Mouse (Mus musculus) natural killer cell, adult 2 months (primary cell): ENCODE data around the gene Map4k2.

ENCODE experiments used
- DNase-seq, 2 experiments: peaks; one replicate each; pipeline ENCODE4 v3.0.0; 2022; ENCODE audit warnings: low spot score in 2 of 2

Map4k2 gene

GRCm38 (mm10) chr19:6346023-6346422 lies 5.1 kb downstream of the Map4k2 start:
- no peak for DNase-seq

DNA sequence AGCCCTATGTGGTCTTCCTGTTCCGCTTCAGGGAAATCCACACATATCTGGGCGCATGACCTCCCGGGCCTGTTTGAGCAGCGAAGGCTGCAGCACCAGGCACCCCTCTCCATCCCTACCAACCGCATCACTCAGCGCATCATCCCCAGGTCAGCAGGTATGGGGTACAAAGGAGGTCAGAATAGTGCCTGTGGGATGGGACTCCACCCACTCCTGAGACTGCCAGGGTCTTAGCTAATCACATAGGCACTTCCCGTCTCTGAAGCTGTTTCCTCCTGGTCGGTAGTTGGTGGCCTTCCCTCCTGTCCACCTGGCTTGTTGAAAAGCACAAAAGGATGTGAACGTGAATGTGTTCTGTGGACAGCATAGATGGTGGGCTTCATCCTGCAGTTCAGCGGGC lies 5.7 kb downstream of the Map4k2 start:
- DNase-seq = no peak

DNA sequence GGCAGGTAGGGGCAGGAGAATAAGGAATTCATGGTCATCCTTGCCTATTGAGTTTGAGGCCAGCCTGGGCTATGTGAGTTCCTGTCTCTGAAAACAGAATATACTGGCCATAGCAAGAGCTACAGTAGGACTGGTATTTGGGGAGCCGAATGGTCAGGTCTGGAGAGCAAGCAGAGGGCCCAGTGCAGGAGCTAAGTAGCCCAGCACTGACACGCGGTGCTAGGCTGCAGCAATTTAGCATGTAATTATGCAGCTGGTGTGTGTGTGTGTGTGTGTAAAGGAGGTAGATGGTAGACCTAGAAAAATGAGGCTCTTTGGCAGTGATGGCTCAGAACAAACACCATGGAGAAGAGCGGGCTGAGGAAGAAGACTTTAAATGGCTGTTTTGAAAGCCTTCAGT lies 6.7 kb downstream of the Map4k2 start:
- no peak for DNase-seq

DNA sequence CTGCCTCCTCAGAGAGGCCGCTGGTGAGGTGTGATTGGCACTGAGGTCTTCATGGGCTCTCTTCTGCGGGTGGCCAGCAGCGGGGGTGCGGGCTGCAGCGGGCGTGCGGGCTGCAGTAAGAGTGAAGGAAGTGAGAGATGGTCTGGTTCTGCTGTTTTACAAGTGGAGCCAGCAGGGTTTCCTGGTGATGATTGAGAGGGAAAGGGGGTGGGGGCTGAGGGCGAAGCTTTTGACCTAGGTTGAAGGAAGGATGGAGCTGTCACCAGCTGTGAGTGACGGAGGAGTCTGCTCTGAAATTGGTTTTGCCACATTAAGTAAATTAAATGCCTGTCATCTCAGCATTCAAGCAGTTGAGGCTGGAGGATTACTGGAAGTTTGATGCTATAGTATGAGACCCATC lies 7.8 kb downstream of the Map4k2 start:
- no peak for DNase-seq

DNA sequence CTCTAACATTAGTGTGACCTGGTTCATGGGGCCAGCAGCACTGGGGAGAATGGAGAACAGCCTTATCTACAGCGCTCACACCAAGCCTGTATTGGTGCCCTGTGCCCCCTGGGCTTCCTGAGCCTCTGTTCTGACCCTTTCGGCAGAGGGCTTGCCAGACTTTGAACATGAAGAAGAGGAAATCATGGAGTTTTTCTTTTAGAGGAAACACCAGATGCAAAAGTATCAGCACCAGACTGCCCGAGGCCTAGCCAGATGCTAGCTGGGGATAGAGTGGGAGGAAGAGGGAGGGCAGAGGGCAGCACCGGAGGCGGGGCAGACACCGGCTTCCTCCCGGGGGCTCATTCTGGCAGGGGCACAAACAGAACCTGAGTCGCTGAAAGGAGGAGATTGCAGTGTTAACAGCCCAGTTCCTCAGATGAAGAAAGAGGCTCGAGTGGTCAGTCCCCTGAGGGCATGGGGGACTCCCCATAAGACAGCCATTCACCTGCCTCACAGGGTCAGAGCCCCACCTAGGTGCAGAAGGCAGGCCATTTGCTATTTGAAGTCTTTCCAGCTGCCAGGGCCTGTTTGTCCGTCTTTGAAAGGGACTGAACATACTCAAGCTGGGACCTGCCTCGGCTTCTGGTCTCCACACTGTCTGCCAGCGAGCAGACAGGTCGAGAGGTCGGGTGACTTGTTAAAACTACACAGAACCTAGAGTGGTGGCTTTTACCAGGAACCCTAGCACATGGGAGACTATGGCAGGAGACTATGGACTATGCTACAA lies 8.5 kb downstream of the Map4k2 start:
- DNase-seq = no peak

- no peak for DNase-seq
Measured at GRCm38 (mm10) chr19:6351431-6352106, 10.6 kb downstream of the Map4k2 start.

DNA sequence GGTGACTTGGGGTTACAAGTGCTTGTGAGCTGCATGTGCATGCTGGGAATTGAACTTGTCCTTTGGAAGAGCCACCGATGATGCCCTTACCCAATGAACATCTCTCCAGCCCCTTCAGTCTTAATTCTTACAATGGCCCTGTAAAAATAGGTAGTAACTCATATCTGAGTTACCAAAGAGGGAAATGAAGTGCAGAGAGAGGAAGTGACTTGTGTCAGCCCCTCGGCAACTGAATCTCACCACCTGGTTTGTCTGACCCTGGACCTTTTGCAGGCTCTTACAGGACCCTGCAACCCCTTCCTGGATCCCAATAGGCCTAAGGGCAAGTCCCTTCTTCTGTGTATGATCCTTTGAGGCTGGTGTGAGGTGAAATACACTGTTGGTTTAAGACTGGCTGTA lies 11.2 kb downstream of the Map4k2 start:
- DNase-seq = no peak

GRCm38 (mm10) chr19:6354030-6354429 lies 13.1 kb downstream of the Map4k2 start:
- DNase-seq = no peak

- DNase-seq = no peak
Measured at GRCm38 (mm10) chr19:6361291-6361690, 20.4 kb downstream of the Map4k2 start.

- DNase-seq = no peak
Measured at GRCm38 (mm10) chr19:6363091-6363410, 22.1 kb downstream of the Map4k2 start.

DNA sequence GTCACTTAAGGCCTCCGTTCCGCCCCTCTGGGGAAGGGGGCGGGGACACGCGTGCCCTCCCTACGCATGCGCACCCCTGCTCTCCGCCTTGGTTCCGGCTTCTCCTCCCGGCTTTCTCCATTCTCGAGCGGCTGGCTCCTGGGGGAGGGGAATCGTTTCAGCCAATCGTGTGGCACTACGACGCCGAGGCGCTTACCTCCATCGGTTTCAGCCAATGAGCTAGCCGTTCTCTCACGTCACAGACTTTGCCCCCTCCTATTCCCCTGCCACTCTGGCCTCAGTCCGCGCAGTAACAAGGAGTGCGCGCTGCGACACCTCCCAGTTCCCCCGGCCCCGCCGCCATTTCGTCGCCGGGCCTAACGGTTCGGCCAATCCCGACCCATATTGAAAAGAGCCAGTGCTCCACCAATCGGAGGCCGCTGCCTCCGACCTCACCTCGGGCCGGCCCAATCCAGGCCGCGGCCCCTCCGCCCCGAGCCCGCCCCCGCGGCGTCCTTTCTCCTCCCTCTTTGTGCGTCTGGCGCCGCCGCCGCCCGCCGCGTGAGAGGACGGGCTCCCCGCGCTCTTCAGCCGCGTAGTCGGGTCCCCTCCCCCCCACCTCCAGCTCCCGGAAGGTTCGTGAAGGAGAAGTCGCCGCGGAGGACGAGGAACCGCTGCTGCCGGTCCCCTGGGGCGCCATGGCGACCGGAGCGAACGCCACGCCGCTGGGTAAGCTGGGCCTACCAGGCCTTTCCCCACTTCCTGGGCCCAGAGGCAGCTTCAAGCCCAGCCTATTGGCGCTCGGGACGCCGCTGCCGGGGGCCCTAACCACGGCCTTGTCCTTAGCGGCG lies 22.7 kb downstream of the Map4k2 start, which contains the start of gene Sf1:
Gene Sf1, plus strand, starts transcription at position 280 of the 830 bp plus-strand sequence.
- DNase-seq = peak; percentile 100

- peak; percentile 87 to 91 for DNase-seq
Measured at GRCm38 (mm10) chr19:6364317-6364725, 23.4 kb downstream of the Map4k2 start.

- no peak for DNase-seq
Measured at GRCm38 (mm10) chr19:6364842-6365241, 23.9 kb downstream of the Map4k2 start.

DNA sequence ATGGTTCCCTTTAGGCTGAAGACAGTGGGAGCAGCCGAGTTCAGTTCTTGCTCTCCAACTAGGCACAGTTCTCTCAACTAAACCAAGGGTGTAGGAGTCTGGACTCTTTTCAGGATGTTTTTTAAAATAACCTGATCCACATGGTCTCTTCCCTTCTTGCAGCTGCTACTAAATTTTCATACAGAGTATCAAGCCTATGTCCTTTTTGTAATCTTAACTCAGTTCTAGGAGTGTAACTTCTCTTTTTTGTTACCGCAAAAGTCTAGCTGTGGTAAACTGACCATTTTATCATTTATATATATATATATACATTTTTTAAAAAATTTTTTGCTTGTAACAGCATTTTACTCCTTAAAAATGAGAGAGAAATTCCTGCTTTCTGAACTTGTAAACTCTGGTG lies 29.2 kb downstream of the Map4k2 start:
- DNase-seq = no peak

GRCm38 (mm10) chr19:6372433-6372832 lies 31.5 kb downstream of the Map4k2 start:
- DNase-seq = no peak

DNA sequence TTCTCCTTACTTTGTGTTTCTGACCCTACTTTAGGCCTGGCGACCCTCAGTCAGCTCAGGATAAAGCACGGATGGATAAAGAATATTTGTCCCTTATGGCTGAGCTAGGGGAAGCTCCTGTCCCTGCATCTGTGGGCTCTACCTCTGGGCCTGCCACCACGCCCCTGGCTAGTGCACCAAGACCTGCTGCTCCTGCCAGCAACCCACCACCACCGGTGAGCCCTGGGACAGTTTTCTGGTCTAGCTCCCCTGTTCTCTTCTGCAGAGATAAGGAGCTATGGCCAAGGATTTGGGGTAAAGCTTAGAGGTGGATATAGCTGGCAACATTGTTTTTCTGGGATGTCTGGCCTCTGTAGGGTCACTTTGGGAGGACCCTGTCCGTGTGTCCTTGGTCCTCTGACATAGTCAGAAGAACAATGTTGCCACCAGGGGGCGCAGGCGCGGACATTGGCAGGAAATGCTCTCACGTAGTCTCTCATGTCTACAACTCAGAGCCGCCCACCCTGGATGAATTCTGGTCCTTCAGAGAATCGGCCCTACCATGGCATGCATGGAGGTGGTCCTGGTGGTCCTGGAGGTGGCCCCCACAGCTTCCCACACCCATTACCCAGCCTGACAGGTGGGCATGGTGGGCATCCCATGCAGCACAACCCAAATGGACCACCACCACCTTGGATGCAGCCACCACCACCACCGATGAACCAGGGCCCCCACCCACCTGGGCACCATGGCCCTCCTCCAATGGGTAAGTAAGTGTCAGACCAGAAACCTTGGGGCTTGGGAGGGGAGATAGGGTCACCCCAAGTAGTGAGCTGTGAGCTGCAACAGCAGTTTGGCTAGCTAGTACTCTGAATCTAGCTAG lies 32.8 kb downstream of the Map4k2 start:
- DNase-seq = peak; percentile 74 to 82

DNA sequence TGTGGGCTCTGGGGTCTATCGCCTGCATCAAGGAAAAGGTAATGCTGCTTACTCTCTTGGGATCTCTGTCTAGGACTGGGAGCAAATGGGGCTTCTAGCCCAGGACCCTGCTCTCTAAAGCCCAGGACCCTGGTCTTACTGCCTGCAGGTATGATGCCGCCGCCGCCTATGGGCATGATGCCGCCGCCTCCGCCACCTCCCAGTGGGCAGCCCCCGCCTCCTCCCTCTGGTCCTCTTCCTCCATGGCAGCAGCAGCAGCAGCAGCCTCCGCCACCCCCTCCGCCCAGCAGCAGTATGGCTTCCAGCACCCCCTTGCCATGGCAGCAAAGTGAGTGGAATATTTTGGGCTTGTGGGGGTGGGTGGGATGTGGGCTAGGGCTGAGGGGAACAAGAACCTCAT lies 33.6 kb downstream of the Map4k2 start:
- no peak for DNase-seq

DNA sequence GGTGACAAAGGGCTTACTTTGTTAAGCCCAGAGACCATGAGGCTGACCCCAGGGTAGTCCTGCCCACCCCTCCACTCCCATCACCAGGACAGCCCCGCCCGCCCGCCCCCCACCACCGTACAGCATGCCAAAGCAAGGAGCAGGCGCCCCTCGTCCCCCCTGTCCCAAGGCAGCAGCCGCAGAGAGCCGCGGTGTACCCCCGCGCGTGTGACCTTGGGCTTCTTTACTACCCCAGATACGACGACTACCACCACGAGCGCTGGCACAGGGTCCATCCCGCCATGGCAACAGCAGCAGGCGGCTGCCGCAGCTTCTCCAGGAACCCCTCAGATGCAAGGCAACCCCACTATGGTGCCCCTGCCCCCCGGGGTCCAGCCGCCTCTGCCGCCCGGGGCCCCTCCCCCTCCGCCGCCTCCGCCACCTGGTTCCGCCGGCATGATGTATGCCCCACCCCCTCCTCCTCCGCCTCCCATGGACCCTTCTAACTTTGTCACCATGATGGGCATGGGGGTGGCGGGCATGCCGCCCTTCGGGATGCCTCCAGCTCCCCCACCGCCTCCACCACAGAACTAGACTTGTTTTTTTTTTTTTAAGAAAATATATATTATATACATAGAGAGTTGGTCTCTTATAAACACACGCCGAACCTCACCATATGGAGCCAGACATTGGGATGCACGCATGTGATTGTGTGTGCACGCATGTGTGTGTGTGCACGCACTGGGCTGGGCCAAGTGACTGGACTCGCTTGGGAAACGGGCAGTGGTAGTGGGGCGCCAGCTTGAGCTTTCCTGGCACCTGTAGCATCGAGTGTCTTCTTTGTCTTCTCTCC lies 34.7 kb downstream of the Map4k2 start:
- no peak for DNase-seq

DNA sequence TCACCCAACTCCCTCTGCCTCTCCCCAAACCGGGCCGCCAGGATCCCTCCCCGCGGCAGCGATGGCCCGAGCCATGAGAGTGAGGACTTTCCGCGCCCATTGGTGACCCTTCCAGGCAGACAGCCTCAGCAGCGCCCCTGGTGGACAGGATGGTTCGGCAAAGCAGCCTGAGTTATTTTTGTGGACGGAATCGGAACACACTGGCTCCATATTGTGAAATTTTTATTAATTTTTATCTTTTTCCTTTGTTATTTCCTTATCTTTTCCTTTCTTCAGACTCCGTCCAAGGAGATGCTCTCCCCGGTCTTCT lies 35.3 kb downstream of the Map4k2 start:
- DNase-seq = peak in 1 of 2 experiments; percentile 43

DNA sequence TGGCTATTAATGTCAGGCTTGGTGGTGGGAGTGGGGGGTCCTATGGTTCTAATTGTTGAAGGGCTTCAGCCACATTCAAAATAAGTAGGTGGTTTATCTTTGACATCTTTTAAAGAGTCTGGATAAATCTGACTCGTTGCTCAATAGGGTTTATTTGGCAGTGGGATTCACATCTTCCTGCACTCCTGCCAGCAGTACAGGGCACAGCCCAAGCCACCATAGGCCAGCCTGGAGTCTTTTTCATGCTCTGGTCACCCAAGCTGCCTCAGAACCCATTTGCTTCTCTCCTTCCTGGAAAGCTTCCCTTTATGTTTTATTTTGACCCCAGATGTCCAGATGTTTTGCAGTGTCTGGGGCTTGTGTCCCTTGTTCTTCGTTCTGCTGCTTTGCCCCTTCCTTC lies 35.7 kb downstream of the Map4k2 start:
- DNase-seq = no peak
